Mouse (Mus musculus): ENCODE results near the gene Tmsb15b2.

DNA sequence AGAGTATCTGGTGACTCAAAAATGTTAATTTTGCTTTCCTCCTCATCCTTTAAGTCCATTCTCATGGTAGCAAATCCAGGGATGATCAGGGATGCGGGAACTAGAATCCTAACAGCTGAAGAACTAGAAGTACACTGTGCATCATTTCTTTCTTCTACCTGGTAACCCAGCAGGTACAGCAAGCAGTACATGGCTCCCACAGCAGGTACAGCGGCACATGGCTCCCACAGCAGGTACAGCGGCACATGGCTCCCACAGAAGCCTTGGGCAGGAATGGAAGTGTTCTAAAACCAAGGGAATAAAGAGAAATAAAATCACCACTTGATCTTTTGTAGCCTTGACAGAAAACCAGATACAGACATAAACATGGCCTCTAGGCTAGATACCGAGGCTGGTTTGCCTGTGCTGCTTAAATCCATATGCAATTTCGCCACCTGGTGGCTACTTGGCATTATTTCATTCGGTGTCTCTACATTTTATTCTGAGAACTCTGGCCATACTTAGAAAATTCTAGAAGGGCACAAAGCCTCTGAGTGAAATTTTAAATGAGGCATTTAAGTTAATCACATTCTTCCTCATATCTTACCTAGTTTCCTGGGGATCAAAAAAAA is 39.9 kb upstream of the Tmsb15b2 start:
- TF ChIP-seq GATA1 (IDR thresholded peaks at IDR 0.05; ENCODE audit: low read depth, low read length) (no peak), CTCF (IDR thresholded peaks at IDR 0.05 in 2 of 3, conservative IDR thresholded peaks at IDR 0.05 in 1 of 3; ENCODE audit: control insufficient read depth in 1 of 3, insufficient read depth in 1 of 3, low read depth in 2 of 3, low read length in 3 of 3, poor library complexity in 1 of 3, severe bottlenecking in 1 of 3) (peak; percentile 46 to 87 (median 71)), EP300 (IDR thresholded peaks at IDR 0.05; ENCODE audit: low read depth in 1 of 2, low read length in 2 of 2) (no peak), USF2 (IDR thresholded peaks at IDR 0.05; ENCODE audit: borderline replicate concordance in 1 of 2, insufficient read depth in 1 of 2, low read depth in 1 of 2, low read length in 2 of 2) (no peak), SMC3 (IDR thresholded peaks at IDR 0.05; ENCODE audit: low read depth, low read length) (peak; percentile 83), KAT2A (conservative IDR thresholded peaks at IDR 0.05; ENCODE audit: low read depth, low read length) (no peak), ZMIZ1 (IDR thresholded peaks at IDR 0.05; ENCODE audit: low read depth, low read length) (no peak), TCF12 (IDR thresholded peaks at IDR 0.05; ENCODE audit: low read depth, low read length) (no peak), RAD21 (IDR thresholded peaks at IDR 0.05; ENCODE audit: low read depth, low read length) (peak; percentile 69), POLR2A (IDR thresholded peaks at IDR 0.05; ENCODE audit: control insufficient read depth in 1 of 2, insufficient read depth in 1 of 2, low read depth in 1 of 2, low read length in 2 of 2, poor library complexity in 1 of 2) (no peak)
